ENCODE assay signal across 9 mouse cellular contexts in the genomic region with DNA sequence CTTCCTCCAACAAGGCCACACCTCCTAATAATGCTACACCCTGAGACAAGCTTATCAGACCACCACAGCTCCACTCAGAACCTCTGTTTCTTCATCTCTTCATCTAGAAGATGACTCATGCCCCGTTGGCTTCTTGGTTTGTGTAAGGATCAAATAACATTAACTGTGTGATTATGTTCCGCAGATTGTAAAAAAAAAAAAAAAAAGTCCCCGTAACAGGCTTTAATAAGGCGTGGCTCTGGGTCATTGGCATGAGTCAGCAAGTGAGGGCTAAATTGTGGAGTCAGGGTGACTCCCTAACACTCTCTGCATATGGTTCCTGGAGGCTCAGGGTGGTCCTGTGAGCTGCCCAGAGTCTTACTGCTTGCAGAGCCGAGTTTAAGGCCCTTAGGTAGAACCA. TPM values are rescaled to one million over a fixed set of nuclear protein-coding genes. Genes with fewer than 3 reads are reported as not detected.
DNase-seq lines count a peak whose midpoint lies in the region; ATAC-seq and TF ChIP-seq lines count a peak whose summit lies in the region.
"Had no signal": no experiment of that assay in that cellular context is flagged by ENCODE, and none has a peak within 500 bp of the region (broad histone marks: within the 10 kb centered on the region; RNA-seq: fewer than 3 reads in every experiment).

No protein-coding gene starts in this region.

- no peak for ATAC-seq in lung, embryonic 14.5 days (ENCODE audit: insufficient read depth)
- ATAC-seq in stomach, embryonic 15.5 days (ENCODE audit: insufficient read depth, low FRiP score, low read depth) = peak; percentile 56; the same call in 1 of the 2 replicates
- ATAC-seq in frontal cortex, adult (ENCODE audit: low TSS enrichment) = no peak
- ATAC-seq: activated CD4-positive, CD25-positive, alpha-beta regulatory T cell, adult 4 months had no signal

- no peak for TF ChIP-seq CTCF in lung, embryonic 14.5 days (IDR thresholded peaks at IDR 0.05; ENCODE audit: low read depth)

- no peak overlapping the region for H3K4me3 ChIP-seq in lung, embryonic 14.5 days (ENCODE audit: low read depth, low read length)
- H3K4me3 ChIP-seq in limb, embryonic 10.5 days = no peak overlapping the region
- no peak overlapping the region for H3K4me3 ChIP-seq in stomach, embryonic 15.5 days (replicated peaks)

- H3K9ac ChIP-seq in lung, embryonic 14.5 days = no peak overlapping the region
- no peak overlapping the region for H3K9ac ChIP-seq in stomach, embryonic 15.5 days

- H3K9me3 ChIP-seq in lung, embryonic 14.5 days (ENCODE audit: low read depth, low read length) = no peaks in the 10 kb centered on the region
- no peaks in the 10 kb centered on the region for H3K9me3 ChIP-seq in limb, embryonic 10.5 days (replicated peaks)
- H3K9me3 ChIP-seq in stomach, embryonic 15.5 days = no peaks in the 10 kb centered on the region

- H3K4me1 ChIP-seq in lung, embryonic 14.5 days (ENCODE audit: insufficient read depth) = peaks cover 18% of the 10 kb centered on the region
- peaks cover 29% of the 10 kb centered on the region for H3K4me1 ChIP-seq in limb, embryonic 10.5 days
- peaks cover 29% of the 10 kb centered on the region for H3K4me1 ChIP-seq in stomach, embryonic 15.5 days

- no peaks in the 10 kb centered on the region for H3K27me3 ChIP-seq in lung, embryonic 14.5 days (ENCODE audit: insufficient read depth, low read length)
- no peaks in the 10 kb centered on the region for H3K27me3 ChIP-seq in limb, embryonic 10.5 days (ENCODE audit: low read depth, poor library complexity, severe bottlenecking)
- H3K27me3 ChIP-seq in stomach, embryonic 15.5 days (replicated peaks) = no peaks in the 10 kb centered on the region

- H3K4me2 ChIP-seq in lung, embryonic 14.5 days = no peak overlapping the region
- H3K4me2 ChIP-seq in stomach, embryonic 15.5 days = no peak overlapping the region

- 32% methylated on average over 5 of the region's 5 CpGs for WGBS in lung, embryonic 14.5 days
- WGBS in limb, embryonic 10.5 days = 56% methylated on average over 5 of the region's 5 CpGs
- 28% methylated on average over 5 of the region's 5 CpGs for WGBS in stomach, embryonic 15.5 days

- peak overlapping the region; percentile 96 for H3K27ac ChIP-seq in lung, embryonic 14.5 days (ENCODE audit: low read depth)
- H3K27ac ChIP-seq in limb, embryonic 10.5 days = peak overlapping the region; percentile 90
- H3K27ac ChIP-seq in stomach, embryonic 15.5 days = peak overlapping the region; percentile 86

- H3K36me3 ChIP-seq in lung, embryonic 14.5 days (ENCODE audit: insufficient read depth) = no peaks in the 10 kb centered on the region
- H3K36me3 ChIP-seq in limb, embryonic 10.5 days = no peaks in the 10 kb centered on the region
- no peaks in the 10 kb centered on the region for H3K36me3 ChIP-seq in stomach, embryonic 15.5 days

- no peak for DNase-seq in lung, embryonic 14.5 days
- DNase-seq in lung, postnatal 4 days = no peak
- DNase-seq in c-Kit-positive CD71-negative TER-119-negative erythroid progenitor cells, embryonic 14.5 days (ENCODE audit: low read depth) = peak; percentile 66
- no peak for DNase-seq in limb, embryonic 10.5 days (ENCODE audit: low spot score)
- DNase-seq in spleen, postnatal 10 days (ENCODE audit: low spot score in 2 of 2) = no peak
- DNase-seq: heart, postnatal 36 days had no signal

RNA-seq across cellular contexts. Expression of gene Myh9, which starts 39.7 kb away (rescaled TPM):
- 86.6 and 87.5 TPM in 2 replicates for polyA plus RNA-seq in lung, embryonic 14.5 days (2014; fragmentation: Nextera tagmentation; extraction: Ambion mirVana)
- polyA plus RNA-seq in limb, embryonic 10.5 days (2016; fragmentation: Nextera tagmentation; extraction: Ambion mirVana) = 30.6 and 39.2 TPM in 2 replicates
- 57.0 TPM in 2 replicates for polyA plus RNA-seq in stomach, embryonic 15.5 days (2015; fragmentation: Nextera tagmentation; extraction: Ambion mirVana)

RNA-seq across cellular contexts. Expression of gene Txn2, which starts 47.1 kb away (rescaled TPM):
- 209 and 227 TPM in 2 replicates for polyA plus RNA-seq in lung, embryonic 14.5 days (2014; fragmentation: Nextera tagmentation; extraction: Ambion mirVana)
- polyA plus RNA-seq in limb, embryonic 10.5 days (2016; fragmentation: Nextera tagmentation; extraction: Ambion mirVana) = 287 and 339 TPM in 2 replicates
- 259 and 260 TPM in 2 replicates for polyA plus RNA-seq in stomach, embryonic 15.5 days (2015; fragmentation: Nextera tagmentation; extraction: Ambion mirVana)
